Mouse (Mus musculus) G1E (cell line): Measurements from ENCODE around the gene Sik1. TPM values are rescaled to one million over a fixed set of nuclear protein-coding genes. Genes with fewer than 3 reads are reported as not detected.

Source experiments
- ATAC-seq: 2 replicates; pipeline ENCODE4 v1.8.0; 2016; ENCODE audit warnings: mild to moderate bottlenecking; ENCODE audit not compliant: insufficient number of reproducible peaks, poor library complexity, low FRiP score, severe bottlenecking; ENCODE audit errors: extremely low read depth
- DNase-seq: peaks from one replicate; pipeline ENCODE4 v3.0.0; 2012; ENCODE audit warnings: low spot score
- H3K27me3 ChIP-seq: 2 replicates; pipeline ENCODE4 v1.6.1; 2012; ENCODE audit warnings: mild to moderate bottlenecking, low read length, inconsistent platforms; ENCODE audit not compliant: insufficient read depth
- H3K36me3 ChIP-seq: replicated peaks from 2 replicates; pipeline ENCODE3; 2012; ENCODE audit warnings: mild to moderate bottlenecking, inconsistent platforms
- H3K4me1 ChIP-seq: 2 replicates; pipeline ENCODE4 v1.6.1; 2012; ENCODE audit warnings: low read depth, low read length, inconsistent platforms, mixed read lengths; ENCODE audit not compliant: insufficient read depth
- H3K4me3 ChIP-seq: 2 replicates; pipeline ENCODE4 v1.5.1; 2012; ENCODE audit warnings: low read depth, mild to moderate bottlenecking, inconsistent platforms, low read length, moderate library complexity, mixed read lengths
- H3K9me3 ChIP-seq: replicated peaks from 2 replicates; pipeline ENCODE4 v1.6.1; 2012; ENCODE audit warnings: inconsistent platforms
- CTCF ChIP-seq: IDR thresholded peaks from 2 replicates; pipeline ENCODE4 v1.5.1; 2012; ENCODE audit warnings: low read depth, low read length, inconsistent platforms, mixed read lengths
- GATA1 ChIP-seq: IDR thresholded peaks from 2 replicates; pipeline ENCODE4 v1.6.1; 2012; ENCODE audit warnings: borderline replicate concordance, low read length, inconsistent platforms, mixed read lengths
- GATA2 ChIP-seq: IDR thresholded peaks from 2 replicates; pipeline ENCODE4 v1.6.1; 2012; ENCODE audit warnings: low read depth, low read length, inconsistent platforms, borderline replicate concordance
- POLR2AphosphoS5 ChIP-seq: IDR thresholded peaks from 2 replicates; pipeline ENCODE4 v1.6.1; 2012; ENCODE audit warnings: low read depth, low read length, inconsistent platforms; ENCODE audit not compliant: insufficient replicate concordance
- TAL1 ChIP-seq: conservative IDR thresholded peaks from 2 replicates; pipeline ENCODE4 v1.6.1; 2012; ENCODE audit warnings: low read depth, low read length, inconsistent platforms, mixed read lengths
- polyA plus RNA-seq: library from polyadenylated mRNA; stranded (reverse); fragments of >175 nt; gene quantifications from 2 replicates; pipeline ENCODE4 v1.2.3, GENCODE M21; 2012
- total RNA-seq, 2 experiments: library from RNA; stranded (forward) in 1 of 2; stranded (reverse) in 1 of 2; fragments of 200-1000 nt in 1 of 2; fragments of >200 nt in 1 of 2; fragmentation: Nextera tagmentation in 1 of 2; gene quantifications; 2 replicates each; pipeline ENCODE4 v1.2.3; 2014 to 2017

The Sik1 gene
- total and polyA plus RNA-seq, 3 experiments, result 0.98 to 13.1 (median 6.9) TPM

DNA sequence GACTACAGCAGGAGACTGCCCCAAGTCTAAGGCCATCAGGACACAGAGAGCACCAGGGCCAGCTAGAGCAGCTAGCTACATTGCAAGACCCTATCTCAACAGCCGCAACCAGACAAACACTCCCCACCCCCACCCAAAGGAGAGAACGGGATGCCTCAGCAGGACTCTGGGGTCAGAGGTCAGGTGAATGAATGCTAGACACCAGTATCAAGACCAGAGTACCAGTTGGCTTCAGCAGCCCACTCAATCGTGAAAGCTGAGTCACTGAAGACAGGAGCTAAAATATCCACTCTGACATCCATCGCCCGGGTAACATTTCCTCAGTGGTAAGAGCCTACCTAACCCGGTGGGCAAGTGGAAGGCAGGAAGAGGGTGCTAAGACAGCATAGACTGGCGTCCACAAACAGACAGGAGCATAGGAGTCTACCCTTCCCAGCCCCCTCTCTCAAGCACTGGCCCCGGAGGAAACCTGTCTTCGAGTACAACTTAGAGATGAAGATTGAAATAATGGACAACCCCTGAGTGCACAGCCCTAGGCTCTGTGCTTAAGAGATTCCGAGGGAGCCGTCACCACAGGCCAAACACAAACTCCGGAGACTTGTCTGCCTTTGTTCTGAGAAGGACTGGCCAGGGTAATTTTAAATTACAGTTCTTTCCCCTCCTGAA is 2.7 kb downstream of the Sik1 start:
- ATAC-seq (no peak), DNase-seq (no peak)
- Histone ChIP-seq H3K36me3 (peaks cover 54% of the 10 kb centered on the region), H3K4me3 (no peak overlapping the region), H3K4me1 (peaks cover 23% of the 10 kb centered on the region), H3K9me3 (no peaks in the 10 kb centered on the region), H3K27me3 (peaks cover 12% of the 10 kb centered on the region; the same call in 1 of the 2 replicates)
- no peak for TF ChIP-seq GATA1
- TF ChIP-seq GATA2, result no peak
- TF ChIP-seq CTCF, result no peak
- no peak for TF ChIP-seq POLR2AphosphoS5
- no peak for TF ChIP-seq TAL1

DNA sequence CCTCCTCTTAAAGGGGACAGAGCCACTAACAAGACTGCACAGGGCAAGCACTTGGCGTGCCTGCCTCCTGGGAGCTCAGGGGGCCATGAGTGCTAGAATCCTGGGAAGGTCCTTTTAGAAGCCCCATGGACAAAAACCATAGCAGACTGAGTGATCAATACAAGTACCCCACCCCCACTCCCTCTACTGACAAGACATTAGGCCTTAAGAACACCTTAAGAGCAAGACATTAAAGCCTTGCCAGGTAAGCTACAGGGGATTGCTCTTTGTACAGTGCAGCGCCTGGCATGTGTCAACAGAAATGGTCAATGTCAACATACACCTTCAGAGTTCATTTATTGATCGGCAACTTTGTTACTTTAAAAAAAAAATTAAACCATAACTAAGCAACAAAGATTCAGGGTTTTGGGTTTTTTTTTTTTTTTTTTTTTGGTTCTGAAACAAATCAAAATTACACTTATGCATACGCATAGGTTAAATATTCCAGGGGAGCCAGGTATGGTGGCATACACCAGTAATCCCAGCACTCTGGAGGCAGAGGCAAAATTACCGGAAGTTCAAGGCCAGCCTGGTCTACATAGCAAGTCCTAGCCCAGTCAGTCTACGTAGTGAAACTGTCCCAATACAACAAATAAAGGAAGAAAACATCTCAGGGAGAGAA is 3.7 kb downstream of the Sik1 start:
- no peak for ATAC-seq
- Histone ChIP-seq H3K27me3 (peaks cover 6% of the 10 kb centered on the region; the same call in 1 of the 2 replicates), H3K4me3 (no peak overlapping the region), H3K4me1 (peaks cover 23% of the 10 kb centered on the region), H3K36me3 (peaks cover 63% of the 10 kb centered on the region), H3K9me3 (no peaks in the 10 kb centered on the region)
- DNase-seq, result no peak
- TF ChIP-seq GATA1 (no peak), POLR2AphosphoS5 (no peak), GATA2 (no peak), TAL1 (no peak), CTCF (no peak)

DNA sequence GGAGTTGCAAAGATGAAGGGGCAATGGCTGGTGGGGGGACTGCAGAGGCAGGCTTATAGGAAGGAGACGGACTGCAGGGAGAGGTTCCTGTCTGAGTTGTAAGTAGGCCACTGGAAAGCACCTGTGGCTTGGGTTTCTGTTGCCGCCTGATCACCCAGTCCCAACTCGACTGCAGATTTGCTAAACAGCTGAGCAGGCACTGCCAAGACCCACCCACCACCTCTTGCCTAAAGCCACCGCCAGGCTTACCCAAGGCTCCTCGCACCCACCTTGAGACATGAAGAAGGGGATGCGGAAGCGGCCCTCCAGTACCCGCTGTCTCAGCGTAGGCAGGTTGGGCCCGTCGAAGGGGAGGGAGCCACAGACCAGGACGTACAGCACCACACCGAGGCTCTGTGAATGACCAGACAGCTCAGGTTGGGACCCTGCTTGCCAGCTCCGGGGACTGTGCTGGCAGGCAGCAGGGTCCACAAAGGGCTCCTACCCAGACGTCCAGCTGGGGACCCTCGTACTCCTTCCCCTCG is 5.1 kb downstream of the Sik1 start:
- DNase-seq, result no peak
- Histone ChIP-seq H3K4me1 (peaks cover 15% of the 10 kb centered on the region), H3K4me3 (no peak overlapping the region), H3K36me3 (peaks cover 78% of the 10 kb centered on the region), H3K27me3 (no peaks in the 10 kb centered on the region; the same call in 1 of the 2 replicates), H3K9me3 (no peaks in the 10 kb centered on the region)
- no peak for TF ChIP-seq GATA2
- no peak for TF ChIP-seq CTCF
- TF ChIP-seq POLR2AphosphoS5, result no peak
- TF ChIP-seq TAL1, result no peak
- TF ChIP-seq GATA1, result no peak
- ATAC-seq, result no peak

DNA sequence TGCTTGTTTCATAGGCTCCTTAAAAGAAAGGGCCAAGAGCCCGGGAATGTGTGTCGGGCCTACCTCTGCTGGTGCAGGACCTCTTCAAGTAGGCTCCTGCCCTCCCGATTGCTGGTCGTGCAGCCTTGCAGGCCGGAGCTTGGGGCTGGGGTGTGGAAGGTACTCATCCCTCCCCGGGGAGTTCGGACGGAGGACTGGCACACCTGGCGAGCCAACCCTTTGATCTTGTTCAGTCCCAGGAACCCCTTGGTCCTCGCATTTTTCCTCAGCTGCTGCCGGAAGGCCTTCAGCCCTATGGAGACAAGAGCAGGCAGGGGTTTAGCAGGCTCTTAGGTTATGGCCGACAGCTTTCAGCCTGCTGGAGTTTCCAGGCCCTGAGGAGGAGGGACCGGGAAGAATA is 8.6 kb downstream of the Sik1 start:
- DNase-seq, result no peak
- Histone ChIP-seq H3K36me3 (peaks cover 74% of the 10 kb centered on the region), H3K4me3 (no peak overlapping the region), H3K27me3 (no peaks in the 10 kb centered on the region), H3K9me3 (no peaks in the 10 kb centered on the region), H3K4me1 (peaks cover 2% of the 10 kb centered on the region; the same call in 1 of the 2 replicates)
- no peak for ATAC-seq
- no peak for TF ChIP-seq TAL1
- no peak for TF ChIP-seq GATA2
- TF ChIP-seq POLR2AphosphoS5, result no peak
- TF ChIP-seq GATA1, result no peak
- no peak for TF ChIP-seq CTCF

DNA sequence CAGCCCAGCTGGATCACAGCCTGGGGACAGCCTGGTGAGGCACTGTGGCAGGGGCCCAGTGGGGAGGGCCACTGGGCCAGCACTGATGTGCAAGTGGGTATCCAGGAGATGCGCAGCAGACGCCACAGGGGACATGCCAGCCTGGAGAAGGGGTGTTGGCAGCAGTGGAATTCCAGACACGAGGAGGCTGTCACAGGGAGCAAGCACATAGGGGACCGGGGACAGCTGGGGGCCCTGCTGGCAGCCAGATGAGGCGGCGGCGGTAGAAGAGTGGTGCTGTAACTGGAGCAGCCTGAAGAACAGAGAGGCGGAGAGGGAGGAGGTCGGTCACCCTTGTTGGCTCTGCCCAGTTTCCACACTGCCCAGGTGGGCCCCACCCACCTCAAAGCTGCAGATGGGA is 9.3 kb downstream of the Sik1 start:
- H3K27me3 ChIP-seq, result no peaks in the 10 kb centered on the region
- ATAC-seq (no peak), DNase-seq (no peak)
- H3K4me3 ChIP-seq, result no peak overlapping the region
- TF ChIP-seq TAL1 (no peak), GATA2 (no peak), GATA1 (no peak), CTCF (no peak), POLR2AphosphoS5 (no peak)
- H3K36me3 ChIP-seq, result peaks cover 69% of the 10 kb centered on the region
- peaks cover 8% of the 10 kb centered on the region for H3K4me1 ChIP-seq
- H3K9me3 ChIP-seq, result no peaks in the 10 kb centered on the region

DNA sequence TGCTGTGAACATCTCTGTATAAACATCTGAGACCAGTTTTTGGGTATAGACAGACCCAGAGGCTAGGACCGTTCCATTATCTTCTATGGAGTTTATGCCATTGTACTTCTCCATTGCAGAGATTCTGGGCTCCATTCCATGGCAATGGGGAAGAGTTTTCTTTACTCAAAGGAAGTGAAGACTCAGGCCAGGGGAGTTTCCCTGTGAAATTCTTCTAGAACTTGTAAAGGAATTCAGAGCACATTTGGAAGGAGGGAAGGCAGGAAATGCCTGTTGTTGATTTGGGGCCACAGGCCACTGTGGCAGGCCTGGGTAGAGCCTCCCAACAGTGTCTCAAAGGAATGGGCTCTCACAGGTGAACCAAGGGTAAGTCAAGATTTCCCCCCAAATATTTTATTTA is 11.7 kb downstream of the Sik1 start:
- H3K27me3 ChIP-seq, result peaks cover 4% of the 10 kb centered on the region; the same call in 1 of the 2 replicates
- DNase-seq (no peak), ATAC-seq (no peak)
- peaks cover 24% of the 10 kb centered on the region for H3K4me1 ChIP-seq
- peaks cover 45% of the 10 kb centered on the region for H3K36me3 ChIP-seq
- TF ChIP-seq GATA2 (no peak), POLR2AphosphoS5 (no peak), GATA1 (no peak), TAL1 (no peak), CTCF (no peak)
- no peaks in the 10 kb centered on the region for H3K9me3 ChIP-seq
- H3K4me3 ChIP-seq, result no peak overlapping the region
